Mouse (Mus musculus) forebrain, embryonic 14.5 days (tissue): ENCODE results near the gene 2200002D01Rik. TPM values are rescaled to one million over a fixed set of nuclear protein-coding genes. Genes with fewer than 3 reads are reported as not detected.

Experiments used
- ATAC-seq: fragments of 200-750 bp; cut with Nextera tagmentation; 2 replicates; pipeline ENCODE4 v1.8.0; 2017; ENCODE audit warnings: mild to moderate bottlenecking, moderate library complexity
- DNase-seq: peaks from one replicate; pipeline ENCODE4 v3.0.0-alpha.2; 2015; ENCODE audit warnings: low spot score
- H3K27ac ChIP-seq: fragments of 300-500 bp; sonication (generic); 2 replicates; pipeline ENCODE4 v1.5.1; 2014; ENCODE audit warnings: low read depth, mild to moderate bottlenecking, control low read depth, low read length, moderate library complexity
- H3K27me3 ChIP-seq: fragments of 300-500 bp; sonication (generic); replicated peaks from 2 replicates; pipeline ENCODE4 v1.6.1; 2014; ENCODE audit warnings: low read length, control low read depth, mixed read lengths; ENCODE audit not compliant: control insufficient read depth, insufficient read depth
- H3K36me3 ChIP-seq: fragments of 300-500 bp; sonication (generic); 2 replicates; pipeline ENCODE4 v1.6.1; 2014; ENCODE audit warnings: low read length, control low read depth; ENCODE audit not compliant: control insufficient read depth, insufficient read depth
- H3K4me1 ChIP-seq: fragments of 300-500 bp; sonication (generic); 2 replicates; pipeline ENCODE4 v1.6.1; 2014; ENCODE audit warnings: antibody characterized with exemption, low read length, control low read depth; ENCODE audit not compliant: control insufficient read depth, insufficient read depth
- H3K4me2 ChIP-seq: fragments of 300-500 bp; sonication (generic); 2 replicates; pipeline ENCODE4 v1.6.1; 2014; ENCODE audit warnings: mild to moderate bottlenecking, control low read depth, low read length
- H3K4me3 ChIP-seq: fragments of 300-500 bp; sonication (generic); 2 replicates; pipeline ENCODE4 v1.5.1; 2014; ENCODE audit warnings: low read depth, low read length, control low read depth
- H3K9ac ChIP-seq: fragments of 300-500 bp; sonication (generic); 2 replicates; pipeline ENCODE4 v1.6.1; 2014; ENCODE audit warnings: mild to moderate bottlenecking, low read length, control low read depth, moderate library complexity
- H3K9me3 ChIP-seq: fragments of 300-500 bp; sonication (generic); replicated peaks from 2 replicates; pipeline ENCODE4 v1.6.1; 2016; ENCODE audit warnings: low read length, control low read depth, mixed read lengths; ENCODE audit not compliant: control insufficient read depth
- WGBS: fragments of 180-500 bp; shearing (Covaris S2); extraction: QIAGEN DNeasy Blood & Tissue Kit; methylation state at CpG from one replicate; pipeline ENCODE4 v1.1.7; 2014; 5-methylcytosine and 5-hydroxymethylcytosine counted together
- polyA plus RNA-seq: library from polyadenylated mRNA; unstranded; fragments of >200 nt; fragmentation: Nextera tagmentation; extraction: Ambion mirVana; gene quantifications from 2 replicates; pipeline ENCODE4 v1.2.1, GENCODE M21; 2014

The 2200002D01Rik gene
- polyA plus RNA-seq, 1 experiment from 2014 or later: 0.37 TPM

- ATAC-seq (no peak), DNase-seq (no peak)
- Histone ChIP-seq H3K4me3 (no peak overlapping the region), H3K9me3 (no peaks in the 10 kb centered on the region), H3K27me3 (no peaks in the 10 kb centered on the region), H3K9ac (no peak overlapping the region), H3K4me2 (no peak overlapping the region), H3K36me3 (no peaks in the 10 kb centered on the region), H3K4me1 (no peaks in the 10 kb centered on the region), H3K27ac (no peak overlapping the region)
- WGBS: 61% methylated on average over 4 of the region's 4 CpGs
Measured at GRCm38 (mm10) chr7:29266931-29267330, 18.7 kb upstream of the 2200002D01Rik start.

GRCm38 (mm10) chr7:29265636-29266035, 17.4 kb upstream of the 2200002D01Rik start:
- H3K4me2 ChIP-seq: no peak overlapping the region
- no peak overlapping the region for H3K27ac ChIP-seq
- H3K4me1 ChIP-seq: no peaks in the 10 kb centered on the region
- H3K27me3 ChIP-seq: no peaks in the 10 kb centered on the region
- ATAC-seq (no peak), DNase-seq (no peak)
- H3K9ac ChIP-seq: no peak overlapping the region
- WGBS: 70% methylated on average over 7 of the region's 7 CpGs
- H3K9me3 ChIP-seq: no peaks in the 10 kb centered on the region
- no peaks in the 10 kb centered on the region for H3K36me3 ChIP-seq
- no peak overlapping the region for H3K4me3 ChIP-seq

- ATAC-seq: no peak
- Histone ChIP-seq H3K4me3 (no peak overlapping the region), H3K4me1 (peaks cover 7% of the 10 kb centered on the region), H3K27me3 (no peaks in the 10 kb centered on the region), H3K9me3 (no peaks in the 10 kb centered on the region), H3K27ac (no peak overlapping the region), H3K36me3 (no peaks in the 10 kb centered on the region), H3K4me2 (no peak overlapping the region), H3K9ac (no peak overlapping the region)
- 96% methylated on average over 3 of the region's 3 CpGs for WGBS
- no peak for DNase-seq
Measured at GRCm38 (mm10) chr7:29263831-29264230, 15.6 kb upstream of the 2200002D01Rik start.

- DNase-seq: no peak
- Histone ChIP-seq H3K4me1 (peaks cover 7% of the 10 kb centered on the region), H3K27me3 (no peaks in the 10 kb centered on the region), H3K9ac (no peak overlapping the region), H3K4me2 (no peak overlapping the region), H3K4me3 (no peak overlapping the region), H3K9me3 (no peaks in the 10 kb centered on the region), H3K27ac (no peak overlapping the region), H3K36me3 (no peaks in the 10 kb centered on the region)
- WGBS: 87% methylated on average over 6 of the region's 6 CpGs
- ATAC-seq: no peak
Measured at GRCm38 (mm10) chr7:29262151-29262550, 13.9 kb upstream of the 2200002D01Rik start.

GRCm38 (mm10) chr7:29259781-29260730, 11.8 kb upstream of the 2200002D01Rik start:
- Histone ChIP-seq H3K27ac (peak overlapping the region; percentile 39; the same call in 1 of the 2 replicates), H3K36me3 (0 out of 2 replicates have a peak, but pooled peaks cover 2% of the 10 kb centered on the region), H3K9ac (no peak overlapping the region), H3K4me1 (peaks cover 7% of the 10 kb centered on the region), H3K4me2 (no peak overlapping the region), H3K9me3 (no peaks in the 10 kb centered on the region), H3K4me3 (no peak overlapping the region), H3K27me3 (no peaks in the 10 kb centered on the region)
- 69% methylated on average over 10 of the region's 10 CpGs for WGBS
- DNase-seq: peak; percentile 33
- ATAC-seq: peak; percentile 50; the same call in 1 of the 2 replicates

- Histone ChIP-seq H3K4me3 (no peak overlapping the region), H3K4me2 (no peak overlapping the region), H3K27ac (no peak overlapping the region), H3K4me1 (peaks cover 7% of the 10 kb centered on the region), H3K9ac (no peak overlapping the region), H3K9me3 (no peaks in the 10 kb centered on the region), H3K27me3 (no peaks in the 10 kb centered on the region), H3K36me3 (0 out of 2 replicates have a peak, but pooled peaks cover 2% of the 10 kb centered on the region)
- DNase-seq: no peak
- ATAC-seq: no peak
- WGBS: 90% methylated on average over 1 of the region's 1 CpGs
Measured at GRCm38 (mm10) chr7:29257368-29257767, 9.1 kb upstream of the 2200002D01Rik start.

- no peak for DNase-seq
- Histone ChIP-seq H3K9me3 (no peaks in the 10 kb centered on the region), H3K9ac (no peak overlapping the region), H3K27me3 (no peaks in the 10 kb centered on the region), H3K4me1 (peaks cover 7% of the 10 kb centered on the region), H3K27ac (no peak overlapping the region), H3K36me3 (0 out of 2 replicates have a peak, but pooled peaks cover 2% of the 10 kb centered on the region), H3K4me2 (no peak overlapping the region), H3K4me3 (no peak overlapping the region)
- ATAC-seq: no peak
- 85% methylated on average over 4 of the region's 4 CpGs for WGBS
Measured at GRCm38 (mm10) chr7:29255875-29256274, 7.6 kb upstream of the 2200002D01Rik start.

GRCm38 (mm10) chr7:29253842-29254241, 5.6 kb upstream of the 2200002D01Rik start:
- WGBS: 52% methylated on average over 5 of the region's 5 CpGs
- DNase-seq (no peak), ATAC-seq (no peak)
- H3K27ac ChIP-seq: no peak overlapping the region
- H3K9ac ChIP-seq: no peak overlapping the region
- no peak overlapping the region for H3K4me2 ChIP-seq
- H3K36me3 ChIP-seq: 0 out of 2 replicates have a peak, but pooled peaks cover 2% of the 10 kb centered on the region
- H3K4me1 ChIP-seq: no peaks in the 10 kb centered on the region
- no peak overlapping the region for H3K4me3 ChIP-seq
- H3K9me3 ChIP-seq: no peaks in the 10 kb centered on the region
- peaks cover 3% of the 10 kb centered on the region; the same call in 1 of the 2 replicates for H3K27me3 ChIP-seq

- Histone ChIP-seq H3K4me2 (no peak overlapping the region), H3K9me3 (no peaks in the 10 kb centered on the region), H3K27ac (no peak overlapping the region), H3K27me3 (peaks cover 16% of the 10 kb centered on the region), H3K4me3 (no peak overlapping the region), H3K4me1 (no peaks in the 10 kb centered on the region), H3K9ac (no peak overlapping the region), H3K36me3 (peaks cover under 1% of the 10 kb centered on the region)
- DNase-seq (no peak), ATAC-seq (no peak)
- WGBS: 87% methylated on average over 3 of the region's 3 CpGs
Measured at GRCm38 (mm10) chr7:29251166-29251565, 2.9 kb upstream of the 2200002D01Rik start.
